Mouse (Mus musculus) thymus, adult 2 months (tissue): ENCODE measurements around the gene Tmc6.

Experiments used
- CTCF ChIP-seq: fragments of 200-500 bp; IDR thresholded peaks from 2 replicates; pipeline ENCODE4 v1.5.1; 2012; ENCODE audit warnings: mild to moderate bottlenecking, control low read depth, low read length, moderate library complexity, borderline replicate concordance; ENCODE audit not compliant: control insufficient read depth, poor library complexity, insufficient read depth; ENCODE audit errors: extremely low read depth
- POLR2A ChIP-seq: fragments of 200-500 bp; IDR thresholded peaks from 2 replicates; pipeline ENCODE4 v1.6.1; 2012; ENCODE audit warnings: mild to moderate bottlenecking, low read length, control low read depth, moderate library complexity; ENCODE audit not compliant: control insufficient read depth, poor library complexity, insufficient read depth; ENCODE audit errors: extremely low read depth

DNA sequence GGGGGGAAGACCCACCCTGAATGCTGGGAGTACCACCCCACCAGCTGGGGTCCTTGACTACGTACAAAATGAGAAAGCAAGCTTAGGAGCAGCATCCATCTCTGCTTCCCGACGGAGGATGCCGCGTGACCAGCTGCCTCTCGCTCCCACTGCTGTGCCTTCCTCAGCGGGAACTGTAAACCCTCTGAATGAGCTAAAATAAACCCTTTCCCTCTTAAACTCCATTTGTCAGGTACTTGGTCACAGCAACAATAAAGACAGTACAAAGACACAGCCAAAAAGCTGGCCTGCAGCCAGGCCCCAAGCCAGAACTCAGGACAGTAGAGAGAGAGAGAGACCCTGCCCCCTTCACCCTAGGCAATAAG is 12.3 kb downstream of the Tmc6 start:
- TF ChIP-seq CTCF (no peak), POLR2A (no peak)
